Mouse (Mus musculus): Measurements from ENCODE around the gene D630039A03Rik.

Gene D630039A03Rik

DNA sequence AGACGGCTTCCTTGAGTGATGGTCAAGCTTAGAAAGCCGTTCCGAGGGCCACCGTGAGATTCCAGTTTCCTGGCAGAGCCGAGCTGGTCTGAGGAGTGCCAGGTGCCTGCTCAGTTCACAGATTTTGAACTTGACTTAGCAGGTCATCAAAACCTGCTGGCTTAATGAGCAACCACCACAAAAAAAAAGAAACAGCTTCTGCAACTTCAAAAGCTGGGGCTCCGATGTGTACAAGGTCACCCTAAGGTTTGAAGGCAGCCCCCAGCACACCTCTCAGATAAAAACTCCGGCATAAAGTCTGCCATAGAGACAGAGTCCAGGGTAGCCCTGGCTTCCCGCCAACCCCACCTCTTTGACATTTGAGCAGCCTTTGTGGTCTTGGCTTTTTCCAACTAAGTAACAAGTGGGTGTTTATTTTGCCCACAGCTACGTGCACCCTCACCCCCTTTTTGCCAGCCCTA, at the start of gene D630039A03Rik:
TSS of gene D630039A03Rik (minus strand) at position 97 of the 461 bp plus-strand sequence.
- peak; percentile 35 for DNase-seq

GRCm38 (mm10) chr4:57965516-57965915, 49.4 kb upstream of the D630039A03Rik start:
- no peak for DNase-seq

DNA sequence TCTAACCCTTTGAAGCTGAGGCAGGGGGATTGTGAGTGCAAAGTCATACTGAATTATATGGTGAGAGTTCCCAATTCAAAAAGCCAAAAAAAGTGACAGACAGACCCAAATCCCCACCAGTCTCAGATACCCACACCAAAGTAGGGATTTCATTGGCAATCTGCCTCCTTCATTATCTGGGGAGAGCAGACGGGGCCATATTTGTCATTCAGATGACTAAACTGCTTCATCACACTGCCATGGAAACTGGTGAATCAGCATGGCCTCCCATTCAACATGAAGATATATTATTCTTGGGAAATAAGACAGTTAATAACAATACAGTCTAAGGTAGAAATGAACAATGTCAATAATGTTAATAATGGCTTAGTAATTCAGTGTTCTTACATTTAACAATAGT, 48.0 kb upstream of the D630039A03Rik start:
- no peak for DNase-seq

GRCm38 (mm10) chr4:57959056-57959455, 43.0 kb upstream of the D630039A03Rik start:
- DNase-seq = no peak

- DNase-seq = peak; percentile 61
These were observed 42.0 kb upstream of the D630039A03Rik start for GRCm38 (mm10) chr4:57958098-57958497.

DNA sequence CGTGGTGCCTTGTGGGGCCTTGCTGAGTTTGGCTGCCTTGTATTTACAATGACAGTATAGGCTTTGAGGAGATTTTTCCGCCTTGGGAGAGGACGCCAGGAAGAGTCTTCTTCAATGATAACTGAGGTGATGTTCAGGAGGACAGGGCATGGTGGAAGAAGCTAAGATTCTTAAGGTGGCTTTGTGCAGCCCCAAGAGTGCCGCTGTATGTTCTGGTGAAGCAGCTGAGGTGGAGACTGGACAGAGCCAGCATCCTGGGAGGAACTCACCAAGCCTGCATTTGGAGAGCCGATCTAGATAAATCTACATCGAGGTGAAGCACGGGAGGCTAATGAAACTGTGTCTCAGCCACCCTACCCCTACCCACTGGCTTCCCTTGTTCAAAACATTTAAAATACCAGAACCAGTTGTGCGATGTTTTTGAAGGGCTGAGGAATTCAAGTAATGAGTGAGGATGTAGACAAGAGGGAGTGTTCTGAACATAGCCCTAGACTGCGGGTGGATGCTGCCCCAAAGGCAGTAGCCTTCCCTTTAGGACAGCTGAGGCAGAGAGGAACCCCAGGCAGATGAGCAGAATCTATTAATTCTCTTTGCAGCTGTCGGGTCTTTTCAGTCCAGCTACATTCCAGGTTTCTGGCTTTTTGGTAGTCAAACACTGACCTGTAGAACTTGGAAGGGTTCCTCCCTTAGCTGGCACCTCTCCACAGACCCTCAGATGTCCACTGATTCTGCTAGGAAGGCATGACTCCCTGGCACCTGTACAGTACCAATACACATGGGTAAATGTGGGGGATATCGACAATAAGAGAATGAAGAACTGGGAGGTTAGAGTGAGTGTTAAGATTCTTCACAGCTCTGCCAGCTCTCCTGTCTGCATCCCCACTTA, 41.3 kb upstream of the D630039A03Rik start:
- DNase-seq = peak; percentile 18

GRCm38 (mm10) chr4:57956029-57956960, 40.2 kb upstream of the D630039A03Rik start, which contains the start of gene Txn1:
Gene Txn1 (minus strand): TSS chr4:57956411.
- peak; percentile 97 for DNase-seq

DNA sequence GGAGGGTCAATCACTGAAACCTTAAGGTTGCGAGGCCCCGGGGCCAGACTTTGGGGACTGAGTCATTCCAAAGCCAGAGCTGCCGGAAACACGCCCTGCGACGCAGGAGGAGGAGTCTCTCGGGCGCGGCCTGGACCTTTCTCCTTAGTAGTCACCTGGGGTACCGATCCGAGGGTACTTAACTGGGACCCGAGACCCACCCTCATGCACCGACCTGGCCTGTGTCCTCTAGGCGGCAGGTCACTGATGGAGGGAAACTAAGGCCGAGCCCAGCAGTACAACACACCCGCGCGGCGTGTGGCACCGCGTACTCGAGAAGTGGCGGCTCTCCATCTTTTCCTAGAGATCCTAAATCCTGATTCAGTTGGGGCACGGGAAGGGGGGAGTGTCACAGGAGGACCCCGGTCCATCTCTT, 39.5 kb upstream of the D630039A03Rik start:
- DNase-seq = peak; percentile 63

GRCm38 (mm10) chr4:57954991-57955390, 38.9 kb upstream of the D630039A03Rik start:
- no peak for DNase-seq

DNA sequence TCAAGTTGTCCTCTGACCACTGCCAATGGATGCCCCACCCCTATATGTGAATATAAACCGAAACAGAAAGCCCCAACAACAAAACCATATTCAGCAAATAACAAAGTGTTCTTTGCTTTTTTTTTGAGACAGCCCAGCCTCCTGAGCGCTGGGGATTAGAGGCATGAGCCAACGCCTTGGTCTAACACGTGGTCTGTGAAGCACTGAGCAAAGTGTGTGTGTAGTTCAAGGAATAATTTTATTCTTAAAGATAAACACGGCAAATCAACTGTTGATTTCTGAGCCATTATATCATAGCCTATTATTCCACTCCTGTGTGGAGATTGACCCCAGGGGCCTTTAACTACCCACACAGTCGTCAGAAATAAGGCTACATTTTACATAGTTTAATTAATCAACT, 38.5 kb upstream of the D630039A03Rik start:
- no peak for DNase-seq

- no peak for DNase-seq
These were observed 37.7 kb upstream of the D630039A03Rik start for GRCm38 (mm10) chr4:57953796-57954195.

- no peak for DNase-seq
These were observed 36.8 kb upstream of the D630039A03Rik start for GRCm38 (mm10) chr4:57952891-57953290.

- DNase-seq = no peak
These were observed 36.3 kb upstream of the D630039A03Rik start for GRCm38 (mm10) chr4:57952416-57952815.

DNA sequence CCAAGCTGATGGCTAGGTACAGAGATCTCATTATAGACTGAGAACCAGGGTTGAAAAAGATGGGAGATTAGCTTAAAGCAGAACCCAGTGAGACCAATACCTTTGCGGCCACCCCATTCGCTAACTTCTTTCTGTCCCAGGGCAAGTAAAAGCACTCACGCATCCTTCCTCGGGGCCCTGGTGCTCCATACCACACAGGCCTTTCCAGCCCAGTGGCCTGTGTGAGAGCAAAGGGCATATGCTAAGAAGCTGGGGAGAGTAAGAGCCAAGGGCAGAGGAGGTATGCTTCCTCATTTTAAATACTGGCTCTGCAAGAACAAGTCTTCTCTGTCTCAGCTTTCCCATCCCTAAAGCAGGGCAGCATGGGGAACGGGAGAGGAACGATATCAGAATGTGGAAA, 33.8 kb upstream of the D630039A03Rik start:
- DNase-seq = no peak

DNA sequence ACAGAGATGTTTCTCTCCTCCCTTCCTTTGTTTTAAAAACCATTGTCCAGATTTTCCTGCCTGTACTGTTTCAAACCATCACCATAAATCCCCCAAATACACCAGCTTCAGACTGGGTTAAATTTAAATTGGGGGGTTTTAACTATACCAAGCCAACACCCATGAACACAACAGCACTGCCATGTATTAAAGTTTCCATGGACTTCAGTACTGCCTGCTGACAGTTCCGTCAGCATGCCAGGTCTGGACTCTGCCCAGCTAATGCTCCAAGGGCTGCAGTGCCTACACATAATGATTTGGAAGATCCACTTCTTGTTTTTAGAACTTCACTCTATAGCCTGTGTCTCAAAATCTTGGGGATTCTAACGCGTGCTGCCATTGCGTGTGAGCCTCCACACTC, 31.4 kb upstream of the D630039A03Rik start:
- DNase-seq = no peak

- DNase-seq = no peak
These were observed 30.9 kb upstream of the D630039A03Rik start for GRCm38 (mm10) chr4:57947036-57947435.

DNA sequence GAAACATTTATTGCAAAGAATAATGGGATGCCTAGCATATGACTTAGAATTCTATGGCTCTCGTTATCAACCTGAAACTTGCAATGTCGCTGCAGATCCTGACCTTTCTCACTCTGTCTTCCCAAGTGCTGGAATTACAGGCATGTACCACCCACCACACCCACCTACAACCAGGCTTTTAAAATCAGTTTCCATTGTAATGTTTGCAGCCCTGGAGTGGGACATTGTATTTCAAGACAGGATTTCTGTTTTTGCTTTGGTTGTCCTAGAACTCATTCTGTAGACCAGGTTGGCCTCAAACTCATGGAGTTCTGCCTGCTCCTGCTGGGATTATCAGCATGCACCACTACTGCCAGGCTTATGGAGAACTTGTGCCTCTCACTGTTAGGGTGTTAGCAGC, 26.8 kb upstream of the D630039A03Rik start:
- no peak for DNase-seq

DNA sequence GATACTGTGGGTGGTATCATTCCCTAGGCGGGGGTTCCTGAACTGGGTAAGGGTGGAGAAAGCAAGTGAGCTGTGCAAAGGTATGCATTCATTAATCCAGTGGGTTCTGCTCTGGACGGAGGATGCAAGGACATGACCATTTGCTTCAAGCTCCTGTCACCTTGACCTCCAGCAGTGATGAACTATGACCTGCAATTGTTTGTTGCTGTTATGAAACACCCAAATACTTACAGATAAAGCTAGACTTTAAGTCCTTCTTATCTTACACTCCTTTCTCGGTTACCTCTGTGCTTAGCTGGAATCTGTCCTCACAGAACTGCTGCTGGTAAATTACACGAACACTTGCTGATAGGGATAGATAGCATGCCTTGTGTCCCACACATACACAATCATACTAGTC, 24.5 kb upstream of the D630039A03Rik start:
- DNase-seq = no peak

GRCm38 (mm10) chr4:57937292-57937691, 21.2 kb upstream of the D630039A03Rik start:
- DNase-seq = no peak

DNA sequence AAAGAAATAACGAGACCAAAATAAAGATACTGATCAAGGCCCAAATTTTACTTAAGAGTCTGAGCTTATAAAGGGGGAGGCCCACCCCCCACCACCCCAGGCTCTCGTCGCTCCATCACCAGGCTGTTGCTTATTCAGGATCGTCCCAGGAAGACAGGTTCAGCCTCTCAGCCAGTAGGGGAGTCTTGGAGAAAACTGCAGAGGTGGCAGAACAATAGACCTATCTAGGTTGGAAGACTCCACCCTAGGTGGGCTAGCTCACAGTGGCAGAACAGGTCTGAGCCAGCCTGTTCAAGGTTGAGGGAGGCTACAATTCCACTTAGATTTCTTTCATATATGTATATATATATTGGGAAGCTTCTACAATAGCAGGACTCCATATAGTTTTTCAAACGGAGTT, 18.1 kb upstream of the D630039A03Rik start:
- DNase-seq = no peak

- DNase-seq = no peak
These were observed 14.6 kb upstream of the D630039A03Rik start for GRCm38 (mm10) chr4:57930559-57931170.

- no peak for DNase-seq
These were observed 11.5 kb upstream of the D630039A03Rik start for GRCm38 (mm10) chr4:57927464-57928205.
